Mouse (Mus musculus) ES-Bruce4 (cell line): ENCODE measurements around the gene Nptn. TPM values are rescaled to one million over a fixed set of nuclear protein-coding genes. Genes with fewer than 3 reads are reported as not detected.

ENCODE experiments used
- H3K27ac ChIP-seq: 2 replicates; pipeline ENCODE4 v1.5.1; 2012; ENCODE audit warnings: low read length, inconsistent platforms; ENCODE audit not compliant: insufficient read depth
- H3K27me3 ChIP-seq: 2 replicates; pipeline ENCODE4 v1.6.1; 2012; ENCODE audit warnings: mild to moderate bottlenecking, low read length, inconsistent platforms; ENCODE audit not compliant: control insufficient read depth, poor library complexity, insufficient read depth, severe bottlenecking
- H3K36me3 ChIP-seq: 2 replicates; pipeline ENCODE4 v1.6.1; 2012; ENCODE audit warnings: inconsistent platforms, mild to moderate bottlenecking, low read length, moderate library complexity; ENCODE audit not compliant: control insufficient read depth, poor library complexity, insufficient read depth, severe bottlenecking
- H3K4me1 ChIP-seq: one replicate; pipeline ENCODE4 v1.8.1; 2011; ENCODE audit warnings: low read length; ENCODE audit not compliant: control insufficient read depth, insufficient read depth
- H3K4me3 ChIP-seq: 2 replicates; pipeline ENCODE4 v1.5.1; 2011; ENCODE audit warnings: low read depth, mild to moderate bottlenecking, low read length
- H3K9ac ChIP-seq: 2 replicates; pipeline ENCODE4 v1.6.1; 2012; ENCODE audit warnings: low read depth, mild to moderate bottlenecking, inconsistent platforms; ENCODE audit not compliant: poor library complexity, severe bottlenecking
- H3K9me3 ChIP-seq: replicated peaks from 2 replicates; pipeline ENCODE4 v1.6.1; 2012; ENCODE audit warnings: mild to moderate bottlenecking, low read length, inconsistent platforms; ENCODE audit not compliant: control insufficient read depth, poor library complexity, insufficient read depth, severe bottlenecking
- CTCF ChIP-seq: IDR thresholded peaks from one replicate; pipeline ENCODE4 v1.8.1; 2011; ENCODE audit warnings: low read depth, low read length
- EP300 ChIP-seq: IDR thresholded peaks from 2 replicates; pipeline ENCODE4 v1.6.1; 2011; ENCODE audit warnings: low read depth, low read length; ENCODE audit not compliant: insufficient read depth
- POLR2A ChIP-seq: IDR thresholded peaks from one replicate; pipeline ENCODE4 v1.8.1; 2011; ENCODE audit warnings: low read length; ENCODE audit not compliant: insufficient read depth
- polyA plus RNA-seq: library from polyadenylated mRNA; stranded (reverse); fragments of >200 nt; gene quantifications from 2 replicates; pipeline ENCODE4 v1.2.4, GENCODE M21; 2011; ENCODE audit warnings: low read depth; ENCODE audit not compliant: missing spikeins, insufficient read depth, insufficient read length

Gene Nptn
- polyA plus RNA-seq, 1 experiment: 91.4 TPM

DNA sequence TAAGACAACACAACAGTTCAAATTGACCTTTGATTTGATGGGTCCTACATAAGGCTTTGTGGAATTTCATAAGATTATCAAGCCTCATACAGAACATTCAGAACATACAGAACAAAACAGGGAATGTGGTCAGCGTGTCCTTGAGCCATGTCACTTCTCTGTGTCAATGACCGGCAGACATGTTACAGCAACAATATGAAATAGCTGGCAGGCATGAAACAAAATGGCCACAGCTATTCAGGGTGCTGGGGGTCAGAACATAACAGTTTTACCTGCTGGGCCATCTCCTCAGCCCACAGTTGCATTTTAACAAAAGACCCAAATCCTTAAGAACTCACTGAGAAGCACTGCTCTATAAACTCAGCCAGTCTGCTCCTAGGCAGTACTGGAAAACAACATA is 116.4 kb downstream of the Nptn start:
- Histone ChIP-seq H3K9ac (no peak overlapping the region), H3K27ac (no peak overlapping the region), H3K36me3 (no peaks in the 10 kb centered on the region), H3K27me3 (no peaks in the 10 kb centered on the region), H3K4me3 (no peak overlapping the region), H3K4me1 (no peaks in the 10 kb centered on the region), H3K9me3 (no peaks in the 10 kb centered on the region)
- TF ChIP-seq CTCF (no peak), POLR2A (no peak), EP300 (no peak)

DNA sequence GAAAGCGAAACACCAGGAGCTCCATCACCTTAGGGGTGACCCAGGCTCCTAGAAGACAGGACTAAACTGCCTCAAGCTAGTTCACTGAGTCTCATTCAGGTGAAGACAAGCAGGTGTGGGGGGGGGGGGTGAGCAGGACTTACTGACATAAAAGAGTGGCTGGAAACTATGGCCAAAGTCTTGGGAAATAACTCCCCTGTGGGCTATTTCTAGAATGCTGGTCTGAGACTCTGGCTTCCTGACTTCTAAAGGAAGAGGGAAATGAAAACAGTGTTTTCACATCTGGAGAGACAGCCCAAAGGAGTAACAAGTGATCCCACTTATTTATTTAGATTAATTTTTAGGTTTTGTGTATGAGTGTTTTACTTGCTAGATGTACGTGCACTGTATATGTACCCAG is 119.7 kb downstream of the Nptn start:
- Histone ChIP-seq H3K4me3 (no peak overlapping the region), H3K27me3 (no peaks in the 10 kb centered on the region), H3K9ac (no peak overlapping the region), H3K27ac (no peak overlapping the region), H3K36me3 (no peaks in the 10 kb centered on the region), H3K4me1 (no peaks in the 10 kb centered on the region), H3K9me3 (no peaks in the 10 kb centered on the region)
- TF ChIP-seq POLR2A: no peak
- no peak for TF ChIP-seq EP300
- no peak for TF ChIP-seq CTCF

DNA sequence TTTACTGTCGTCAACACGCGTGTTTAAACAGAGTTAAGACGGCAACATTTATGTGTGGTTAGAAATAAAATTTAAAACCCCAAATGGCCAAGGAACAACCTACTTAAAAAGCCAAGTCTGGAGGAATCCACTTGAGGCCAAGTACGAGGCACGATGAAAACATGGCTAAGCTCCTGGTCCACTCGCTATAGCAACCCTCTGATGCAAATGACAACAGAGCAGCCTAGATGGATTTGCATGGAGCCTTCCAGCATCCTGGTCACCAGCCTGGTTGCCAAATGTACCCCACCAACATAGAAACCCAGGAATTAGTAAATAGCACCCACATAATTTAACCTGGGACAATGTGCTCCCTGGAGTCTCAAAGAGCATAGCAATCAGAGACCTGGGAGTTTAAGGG is 121.7 kb downstream of the Nptn start:
- Histone ChIP-seq H3K27me3 (no peaks in the 10 kb centered on the region), H3K9ac (no peak overlapping the region), H3K4me3 (no peak overlapping the region), H3K4me1 (no peaks in the 10 kb centered on the region), H3K36me3 (no peaks in the 10 kb centered on the region), H3K27ac (no peak overlapping the region), H3K9me3 (no peaks in the 10 kb centered on the region)
- TF ChIP-seq POLR2A (no peak), EP300 (no peak), CTCF (no peak)

DNA sequence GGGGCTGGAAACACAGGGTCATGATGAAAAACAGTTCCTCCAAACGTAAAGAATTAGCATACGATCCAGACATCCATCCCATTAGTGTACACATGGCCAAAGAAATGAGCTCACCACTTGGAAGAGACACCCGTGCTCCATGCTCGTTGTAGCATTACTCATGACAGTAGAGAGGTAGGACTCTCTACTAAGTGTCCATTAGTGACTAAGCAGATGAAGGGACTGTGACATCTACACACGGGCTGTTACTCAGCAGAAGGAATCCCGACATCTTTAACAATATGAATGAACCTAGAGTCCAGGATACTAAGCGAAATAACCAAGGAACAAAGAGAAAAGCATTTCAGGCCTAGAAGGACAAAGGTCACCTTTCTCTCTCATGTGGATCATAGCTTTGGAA is 124.0 kb downstream of the Nptn start:
- Histone ChIP-seq H3K4me3 (no peak overlapping the region), H3K4me1 (no peaks in the 10 kb centered on the region), H3K9ac (no peak overlapping the region)

More for the DNA sequence above, 124.0 kb downstream of the Nptn start:
- H3K9me3 ChIP-seq: no peaks in the 10 kb centered on the region
- TF ChIP-seq POLR2A (no peak), EP300 (no peak), CTCF (no peak)
- H3K27ac ChIP-seq: no peak overlapping the region
- no peaks in the 10 kb centered on the region for H3K36me3 ChIP-seq
- no peaks in the 10 kb centered on the region for H3K27me3 ChIP-seq

Other genes with a start within 250 kb of the Nptn start
- gene Tbc1d21, start 211.8 kb upstream of the Nptn start, polyA plus RNA-seq: not detected in 2 replicates
- 2.2 and 3.8 TPM in 2 replicates for gene Insyn1, start 93.6 kb upstream of the Nptn start, polyA plus RNA-seq
- 51.1 and 56.9 TPM in 2 replicates for gene Cd276, start 26.8 kb upstream of the Nptn start, polyA plus RNA-seq
- 6.1 and 7.7 TPM in 2 replicates for gene Rec114, start 161.7 kb downstream of the Nptn start, polyA plus RNA-seq
- 0.22 and 0.40 TPM in 2 replicates for gene Hcn4, start 241.2 kb downstream of the Nptn start, polyA plus RNA-seq